Mouse (Mus musculus) intestine, embryonic 15.5 days (tissue): Measurements from ENCODE around the gene Lrrc4. TPM values are rescaled to one million over a fixed set of nuclear protein-coding genes. Genes with fewer than 3 reads are reported as not detected.

ENCODE experiments used
- ATAC-seq: fragments of 200-750 bp; cut with Nextera tagmentation; 2 replicates; pipeline ENCODE4 v1.8.0; 2017; ENCODE audit warnings: moderate TSS enrichment, moderate library complexity
- H3K27ac ChIP-seq: fragments of 300-500 bp; sonication (generic); 2 replicates; pipeline ENCODE4 v1.5.1; 2015; ENCODE audit warnings: mild to moderate bottlenecking, inconsistent platforms
- H3K27me3 ChIP-seq: fragments of 300-500 bp; sonication (generic); replicated peaks from 2 replicates; pipeline ENCODE4 v1.6.1; 2015; ENCODE audit warnings: inconsistent platforms
- H3K36me3 ChIP-seq: fragments of 300-500 bp; sonication (generic); 2 replicates; pipeline ENCODE4 v1.6.1; 2015; ENCODE audit warnings: inconsistent platforms
- H3K4me1 ChIP-seq: fragments of 300-500 bp; sonication (generic); replicated peaks from 2 replicates; pipeline ENCODE4 v1.6.1; 2015; ENCODE audit warnings: inconsistent platforms
- H3K4me2 ChIP-seq: fragments of 300-500 bp; sonication (generic); replicated peaks from 2 replicates; pipeline ENCODE4 v1.6.1; 2015; ENCODE audit warnings: mild to moderate bottlenecking, inconsistent platforms
- H3K4me3 ChIP-seq: fragments of 300-500 bp; sonication (generic); replicated peaks from 2 replicates; pipeline ENCODE4 v1.5.1; 2015; ENCODE audit warnings: inconsistent platforms
- H3K9ac ChIP-seq: fragments of 300-500 bp; sonication (generic); 2 replicates; pipeline ENCODE4 v1.6.1; 2015; ENCODE audit warnings: inconsistent platforms
- H3K9me3 ChIP-seq: fragments of 300-500 bp; sonication (generic); 2 replicates; pipeline ENCODE4 v1.6.1; 2016; ENCODE audit warnings: inconsistent platforms
- WGBS: fragments of 180-500 bp; shearing (Covaris S2); methylation state at CpG from one replicate; pipeline ENCODE4 v1.1.7; 2015; 5-methylcytosine and 5-hydroxymethylcytosine counted together
- polyA plus RNA-seq: library from polyadenylated mRNA; unstranded; fragments of >200 nt; fragmentation: Nextera tagmentation; extraction: Ambion mirVana; gene quantifications from 2 replicates; pipeline ENCODE4 v1.2.1, GENCODE M21; 2015

Gene Lrrc4
- polyA plus RNA-seq, 1 experiment from 2014 or later, result 0.31 TPM

- H3K9ac ChIP-seq, result no peak overlapping the region
- ATAC-seq, result no peak
- H3K27me3 ChIP-seq, result no peaks in the 10 kb centered on the region
- peaks cover 25% of the 10 kb centered on the region for H3K4me1 ChIP-seq
- no peak overlapping the region for H3K4me3 ChIP-seq
- no peak overlapping the region for H3K27ac ChIP-seq
- H3K9me3 ChIP-seq, result no peaks in the 10 kb centered on the region
- WGBS, result 94% methylated on average over 3 of the region's 3 CpGs
- H3K4me2 ChIP-seq, result no peak overlapping the region
- no peaks in the 10 kb centered on the region for H3K36me3 ChIP-seq
Measured at GRCm38 (mm10) chr6:28866206-28866605, 34.7 kb upstream of the Lrrc4 start.

GRCm38 (mm10) chr6:28865112-28865511, 33.6 kb upstream of the Lrrc4 start:
- ATAC-seq, result no peak
- Histone ChIP-seq H3K9ac (no peak overlapping the region), H3K27ac (no peak overlapping the region), H3K27me3 (no peaks in the 10 kb centered on the region), H3K36me3 (no peaks in the 10 kb centered on the region), H3K4me3 (no peak overlapping the region), H3K9me3 (no peaks in the 10 kb centered on the region), H3K4me1 (peaks cover 26% of the 10 kb centered on the region), H3K4me2 (no peak overlapping the region)
- 73% methylated on average over 10 of the region's 10 CpGs for WGBS

DNA sequence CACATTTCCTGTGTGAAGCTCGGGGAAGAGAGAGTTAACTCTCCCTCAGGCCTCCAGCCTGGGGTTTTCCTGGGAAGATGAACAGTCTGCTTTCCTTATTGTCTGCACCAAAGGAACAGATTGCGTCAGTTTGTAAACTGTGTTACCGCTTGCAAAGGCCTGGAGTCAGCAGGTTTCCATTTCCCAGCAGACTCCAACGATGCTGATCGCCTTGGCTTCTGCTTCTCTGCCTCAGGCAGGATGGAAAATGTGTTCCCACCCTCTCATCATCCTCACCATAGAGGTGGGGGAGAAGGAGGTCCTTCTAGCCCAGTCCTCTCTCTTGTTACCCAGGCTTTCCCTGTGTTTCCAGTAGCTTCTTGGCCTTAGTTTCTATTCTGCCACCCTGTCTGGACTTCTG, 33.1 kb upstream of the Lrrc4 start:
- Histone ChIP-seq H3K4me2 (no peak overlapping the region), H3K36me3 (no peaks in the 10 kb centered on the region), H3K27ac (no peak overlapping the region), H3K9me3 (no peaks in the 10 kb centered on the region), H3K9ac (no peak overlapping the region), H3K4me1 (peaks cover 26% of the 10 kb centered on the region), H3K4me3 (no peak overlapping the region), H3K27me3 (no peaks in the 10 kb centered on the region)
- WGBS, result 30% methylated on average over 5 of the region's 5 CpGs
- 0 out of 2 replicates have a peak, but pooled peaks have one; percentile 5 for ATAC-seq

GRCm38 (mm10) chr6:28862304-28862703, 30.8 kb upstream of the Lrrc4 start:
- Histone ChIP-seq H3K4me3 (no peak overlapping the region), H3K36me3 (no peaks in the 10 kb centered on the region), H3K27me3 (no peaks in the 10 kb centered on the region), H3K4me1 (peaks cover 23% of the 10 kb centered on the region), H3K9me3 (no peaks in the 10 kb centered on the region), H3K27ac (no peak overlapping the region), H3K9ac (no peak overlapping the region), H3K4me2 (no peak overlapping the region)
- 51% methylated on average over 8 of the region's 8 CpGs for WGBS
- no peak for ATAC-seq

DNA sequence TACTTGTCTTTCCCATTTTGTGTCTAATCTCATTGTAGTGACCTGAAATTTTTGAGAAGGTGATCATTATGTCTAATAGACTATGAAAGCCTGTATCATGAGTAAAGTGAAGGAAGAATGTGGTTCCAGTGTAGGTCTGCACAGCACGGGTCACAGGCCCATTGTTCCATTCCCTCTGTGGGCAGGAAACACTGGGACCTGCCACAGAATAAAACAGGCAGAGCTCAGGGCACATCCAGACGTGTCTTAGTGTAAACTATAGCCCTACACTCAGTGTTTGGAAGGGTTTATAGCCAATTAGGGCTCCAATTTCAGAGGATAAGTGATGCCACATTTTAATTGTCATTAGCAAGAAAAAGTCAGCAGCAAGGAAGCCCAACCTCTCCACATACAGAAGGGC, 29.4 kb upstream of the Lrrc4 start:
- WGBS, result 39% methylated on average over 2 of the region's 2 CpGs
- Histone ChIP-seq H3K4me1 (peaks cover 18% of the 10 kb centered on the region), H3K27ac (no peak overlapping the region), H3K4me2 (no peak overlapping the region), H3K36me3 (no peaks in the 10 kb centered on the region), H3K9me3 (no peaks in the 10 kb centered on the region), H3K27me3 (no peaks in the 10 kb centered on the region), H3K4me3 (no peak overlapping the region), H3K9ac (no peak overlapping the region)
- ATAC-seq, result no peak

DNA sequence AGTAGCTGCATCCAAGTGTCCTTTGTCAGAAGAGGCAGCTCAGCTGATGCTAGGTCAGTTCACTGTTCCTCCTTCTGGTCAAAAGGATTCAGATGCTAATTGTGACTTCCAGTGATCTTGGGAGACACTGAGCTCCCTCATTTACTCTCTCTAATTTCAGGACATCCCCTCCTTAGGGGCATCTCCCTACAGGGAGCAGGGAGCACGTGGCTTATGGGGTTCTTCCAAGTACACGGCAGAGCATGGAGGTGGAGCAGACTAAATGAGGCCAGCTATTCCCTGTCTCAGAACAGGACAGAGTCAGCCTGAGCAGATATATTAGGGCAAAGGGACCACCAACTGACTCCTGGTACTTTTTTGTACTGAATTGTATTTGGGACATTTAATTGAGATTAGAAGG, 28.9 kb upstream of the Lrrc4 start:
- Histone ChIP-seq H3K27ac (no peak overlapping the region), H3K4me2 (no peak overlapping the region), H3K4me3 (no peak overlapping the region), H3K9me3 (no peaks in the 10 kb centered on the region), H3K9ac (no peak overlapping the region), H3K36me3 (no peaks in the 10 kb centered on the region), H3K27me3 (no peaks in the 10 kb centered on the region), H3K4me1 (peaks cover 20% of the 10 kb centered on the region)
- ATAC-seq, result no peak
- 74% methylated on average over 2 of the region's 2 CpGs for WGBS

DNA sequence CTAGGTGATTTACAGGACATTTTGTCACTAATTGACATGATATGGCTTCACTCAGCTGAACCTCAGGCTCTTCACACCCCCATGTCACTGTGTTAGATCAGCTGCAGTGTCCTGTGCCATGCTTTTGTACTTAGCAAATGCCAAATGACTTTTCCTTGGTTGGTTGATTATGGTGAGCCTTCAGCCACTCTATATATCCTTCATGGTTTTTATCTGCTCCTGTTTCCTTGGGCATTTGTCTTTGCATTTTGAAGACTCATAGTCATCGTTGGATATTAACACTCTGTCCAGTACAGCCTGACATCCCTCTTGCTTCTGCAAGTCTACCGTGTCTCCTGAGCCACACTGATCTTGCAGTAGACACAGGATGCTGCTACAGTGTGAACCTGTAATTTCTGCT, 27.5 kb upstream of the Lrrc4 start:
- Histone ChIP-seq H3K9ac (no peak overlapping the region), H3K36me3 (no peaks in the 10 kb centered on the region), H3K27ac (no peak overlapping the region), H3K9me3 (no peaks in the 10 kb centered on the region), H3K4me1 (peaks cover 22% of the 10 kb centered on the region; the same call in 1 of the 2 replicates), H3K4me3 (no peak overlapping the region), H3K4me2 (no peak overlapping the region), H3K27me3 (no peaks in the 10 kb centered on the region)
- ATAC-seq, result no peak
- 89% methylated on average over 2 of the region's 2 CpGs for WGBS

- Histone ChIP-seq H3K27me3 (no peaks in the 10 kb centered on the region), H3K9ac (no peak overlapping the region), H3K4me3 (no peak overlapping the region), H3K4me2 (no peak overlapping the region), H3K4me1 (peaks cover 35% of the 10 kb centered on the region), H3K36me3 (no peaks in the 10 kb centered on the region), H3K9me3 (no peaks in the 10 kb centered on the region), H3K27ac (no peak overlapping the region)
- WGBS, result 48% methylated on average over 2 of the region's 2 CpGs
- no peak for ATAC-seq
Measured at GRCm38 (mm10) chr6:28857198-28858180, 25.9 kb upstream of the Lrrc4 start.

GRCm38 (mm10) chr6:28856789-28857188, 25.2 kb upstream of the Lrrc4 start:
- no peaks in the 10 kb centered on the region for H3K9me3 ChIP-seq
- H3K36me3 ChIP-seq, result no peaks in the 10 kb centered on the region
- no peak overlapping the region for H3K27ac ChIP-seq
- no peaks in the 10 kb centered on the region for H3K27me3 ChIP-seq
- peaks cover 36% of the 10 kb centered on the region for H3K4me1 ChIP-seq
- ATAC-seq, result peak; percentile 48; the same call in 1 of the 2 replicates
- no peak overlapping the region for H3K4me2 ChIP-seq
- no peak overlapping the region for H3K9ac ChIP-seq
- no peak overlapping the region for H3K4me3 ChIP-seq
- 73% methylated on average over 4 of the region's 4 CpGs for WGBS

DNA sequence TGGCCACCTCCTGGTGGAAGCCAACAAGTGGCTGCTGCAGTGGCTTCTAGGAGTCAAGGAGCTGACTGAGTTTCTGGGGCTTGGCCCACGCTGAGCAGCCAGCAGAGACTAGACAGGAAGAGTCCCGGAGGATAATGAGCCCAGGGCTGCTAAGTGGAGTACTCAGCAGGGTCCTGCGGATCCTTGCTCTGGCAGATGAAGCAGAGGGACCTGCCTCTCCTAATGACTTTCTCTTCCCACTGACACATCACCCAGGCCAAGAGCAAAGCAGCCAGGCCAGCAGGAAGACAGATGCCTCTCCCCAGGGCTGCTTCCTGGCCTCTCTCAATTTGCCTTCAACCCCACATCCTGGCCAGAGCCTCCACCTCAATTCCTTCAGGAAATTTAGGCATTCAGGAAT, 23.9 kb upstream of the Lrrc4 start:
- H3K27me3 ChIP-seq, result no peaks in the 10 kb centered on the region
- H3K4me3 ChIP-seq, result no peak overlapping the region
- H3K4me1 ChIP-seq, result peaks cover 34% of the 10 kb centered on the region
- H3K27ac ChIP-seq, result no peak overlapping the region
- H3K9ac ChIP-seq, result no peak overlapping the region
- WGBS, result 57% methylated on average over 3 of the region's 3 CpGs
- H3K9me3 ChIP-seq, result no peaks in the 10 kb centered on the region
- no peak overlapping the region for H3K4me2 ChIP-seq
- H3K36me3 ChIP-seq, result no peaks in the 10 kb centered on the region
- no peak for ATAC-seq

- Histone ChIP-seq H3K27ac (no peak overlapping the region), H3K9me3 (no peaks in the 10 kb centered on the region), H3K36me3 (no peaks in the 10 kb centered on the region), H3K4me1 (peaks cover 34% of the 10 kb centered on the region), H3K4me2 (no peak overlapping the region), H3K27me3 (no peaks in the 10 kb centered on the region), H3K9ac (no peak overlapping the region), H3K4me3 (no peak overlapping the region)
- 56% methylated on average over 8 of the region's 8 CpGs for WGBS
- no peak for ATAC-seq
Measured at GRCm38 (mm10) chr6:28854598-28854997, 23.1 kb upstream of the Lrrc4 start.

DNA sequence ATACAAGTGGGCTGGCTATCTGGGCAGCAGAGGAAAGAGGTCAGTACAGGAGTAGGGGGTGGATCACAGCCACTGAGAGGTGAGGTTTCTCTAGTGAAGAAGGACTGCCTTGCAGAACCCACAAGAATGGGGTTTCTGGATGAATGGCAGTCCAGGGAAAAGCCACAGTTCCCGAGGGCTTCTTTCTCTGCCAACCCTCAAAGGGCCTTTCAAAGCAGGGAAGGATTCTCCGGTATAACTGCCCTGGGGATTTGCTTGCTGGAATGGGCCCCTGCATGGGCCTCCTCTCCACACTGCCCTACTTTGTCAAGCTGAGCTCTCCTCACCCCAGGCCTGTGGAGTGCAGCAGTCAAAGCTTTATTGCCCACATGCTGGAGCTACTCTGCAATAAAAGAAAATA, 22.1 kb upstream of the Lrrc4 start:
- no peaks in the 10 kb centered on the region for H3K36me3 ChIP-seq
- no peaks in the 10 kb centered on the region for H3K9me3 ChIP-seq
- 19% methylated on average over 2 of the region's 2 CpGs for WGBS
- H3K4me1 ChIP-seq, result peaks cover 34% of the 10 kb centered on the region
- H3K4me3 ChIP-seq, result no peak overlapping the region
- no peak overlapping the region for H3K9ac ChIP-seq
- H3K27ac ChIP-seq, result no peak overlapping the region
- H3K27me3 ChIP-seq, result no peaks in the 10 kb centered on the region
- ATAC-seq, result no peak
- no peak overlapping the region for H3K4me2 ChIP-seq

DNA sequence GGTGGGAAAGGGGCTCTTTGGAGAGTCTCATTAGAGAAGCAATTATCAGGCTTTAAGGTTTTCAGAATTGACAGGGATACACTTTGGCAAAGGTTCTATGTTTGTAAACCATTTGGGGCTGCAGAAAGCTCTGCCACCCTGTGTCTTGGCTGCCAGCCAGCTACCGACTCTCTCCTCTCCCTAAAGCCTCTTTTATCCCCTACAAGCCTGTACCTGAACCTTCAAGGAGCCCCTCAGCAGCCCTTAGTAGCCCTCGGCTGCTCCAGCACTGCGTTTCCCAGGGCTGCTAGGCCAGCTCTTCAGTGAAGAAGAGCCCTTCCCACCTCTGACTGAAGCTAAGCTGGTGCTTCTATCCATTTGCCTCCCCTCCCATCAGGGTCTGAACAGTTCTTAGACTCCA, 21.6 kb upstream of the Lrrc4 start:
- peaks cover 34% of the 10 kb centered on the region for H3K4me1 ChIP-seq
- no peak for ATAC-seq
- H3K27ac ChIP-seq, result no peak overlapping the region
- H3K4me3 ChIP-seq, result no peak overlapping the region
- no peak overlapping the region for H3K9ac ChIP-seq
- 28% methylated on average over 3 of the region's 3 CpGs for WGBS
- no peaks in the 10 kb centered on the region for H3K27me3 ChIP-seq
- H3K9me3 ChIP-seq, result no peaks in the 10 kb centered on the region
- H3K36me3 ChIP-seq, result no peaks in the 10 kb centered on the region
- no peak overlapping the region for H3K4me2 ChIP-seq
